Mouse (Mus musculus) cerebellum, adult 9-10 months (tissue): Measurements from ENCODE around the gene Setd5.

ENCODE experiments used
- DNase-seq: peaks from one replicate; pipeline ENCODE4 v3.0.0; 2022

Setd5 gene

GRCm38 (mm10) chr6:113076686-113077516 lies at the start of gene Setd5:
Gene Setd5 (plus strand): TSS chr6:113077365.
- DNase-seq = peak; percentile 98

GRCm38 (mm10) chr6:113027446-113027845 lies 49.7 kb upstream of the Setd5 start:
- DNase-seq = no peak

GRCm38 (mm10) chr6:113029006-113029405 lies 48.2 kb upstream of the Setd5 start:
- DNase-seq = no peak

GRCm38 (mm10) chr6:113030553-113030952 lies 46.6 kb upstream of the Setd5 start:
- DNase-seq = no peak

GRCm38 (mm10) chr6:113030970-113031660 lies 46.0 kb upstream of the Setd5 start:
- DNase-seq = peak; percentile 50

GRCm38 (mm10) chr6:113032121-113032520 lies 45.0 kb upstream of the Setd5 start:
- no peak for DNase-seq

GRCm38 (mm10) chr6:113033185-113033584 lies 44.0 kb upstream of the Setd5 start:
- no peak for DNase-seq

- no peak for DNase-seq
Observed at GRCm38 (mm10) chr6:113034466-113034865, 42.7 kb upstream of the Setd5 start.

- no peak for DNase-seq
Observed at GRCm38 (mm10) chr6:113036463-113037175, 40.5 kb upstream of the Setd5 start.

- DNase-seq = peak; percentile 77
Observed at GRCm38 (mm10) chr6:113037946-113038734, 39.0 kb upstream of the Setd5 start.

- no peak for DNase-seq
Observed at GRCm38 (mm10) chr6:113038735-113039058, 38.5 kb upstream of the Setd5 start.

- no peak for DNase-seq
Observed at GRCm38 (mm10) chr6:113040319-113040718, 36.8 kb upstream of the Setd5 start.

GRCm38 (mm10) chr6:113041215-113041990 lies 35.8 kb upstream of the Setd5 start:
- no peak for DNase-seq

GRCm38 (mm10) chr6:113045575-113045974 lies 31.6 kb upstream of the Setd5 start:
- no peak for DNase-seq

- peak; percentile 95 for DNase-seq
Observed at GRCm38 (mm10) chr6:113046041-113046975, 30.9 kb upstream of the Setd5 start, which contains the start of gene Thumpd3. Gene Thumpd3 (plus strand): TSS chr6:113046225.

GRCm38 (mm10) chr6:113047016-113047746 lies 30.0 kb upstream of the Setd5 start:
- DNase-seq = no peak

- no peak for DNase-seq
Observed at GRCm38 (mm10) chr6:113048371-113048770, 28.8 kb upstream of the Setd5 start.

- no peak for DNase-seq
Observed at GRCm38 (mm10) chr6:113049159-113049558, 28.0 kb upstream of the Setd5 start.

GRCm38 (mm10) chr6:113052972-113053371 lies 24.2 kb upstream of the Setd5 start:
- DNase-seq = no peak

- no peak for DNase-seq
Observed at GRCm38 (mm10) chr6:113054552-113055107, 22.5 kb upstream of the Setd5 start.
